Mouse (Mus musculus): ENCODE measurements around the gene St6gal1. TPM values are rescaled to one million over a fixed set of nuclear protein-coding genes. Genes with fewer than 3 reads are reported as not detected.
A peak's percentile ranks its signal among the peaks of the same experiment; 100 is the strongest.

The St6gal1 gene
- polyA plus RNA-seq, 1 experiment from 2014 or later = 34.9 TPM

DNA sequence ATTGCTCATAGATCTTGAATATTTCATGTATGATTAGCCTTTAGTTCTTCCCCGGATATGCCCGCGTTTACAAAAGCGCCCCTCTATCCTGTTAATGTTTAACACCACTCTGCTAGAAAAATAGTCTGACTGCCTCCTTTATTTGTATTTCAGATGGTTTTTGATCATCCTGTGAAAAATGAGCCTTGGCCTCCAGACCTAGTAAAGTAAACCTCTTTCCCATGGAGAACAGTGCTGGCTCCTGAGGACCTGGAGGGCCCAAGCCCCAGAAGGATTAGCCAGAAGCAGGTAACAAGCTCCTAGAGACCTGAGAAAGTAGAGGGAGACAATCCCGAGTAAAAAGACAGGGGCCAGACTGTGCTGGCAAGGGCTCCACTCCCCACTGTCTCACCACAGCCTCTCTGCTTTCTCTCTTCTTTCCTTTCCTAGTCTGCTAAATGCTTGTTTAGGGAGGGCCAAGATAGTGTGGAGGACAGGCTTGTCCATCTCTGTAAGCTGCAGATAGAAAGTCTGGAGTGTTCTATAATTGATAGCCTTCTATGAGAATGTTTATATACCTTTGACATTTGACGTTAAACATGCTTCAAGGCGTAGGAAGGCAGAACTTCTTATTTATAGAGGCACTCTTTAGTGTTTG lies 93.0 kb downstream of the St6gal1 start:
- ATAC-seq (replicated peaks; ENCODE audit: insufficient number of reproducible peaks, low FRiP score, low TSS enrichment, low read depth) = no peak

DNA sequence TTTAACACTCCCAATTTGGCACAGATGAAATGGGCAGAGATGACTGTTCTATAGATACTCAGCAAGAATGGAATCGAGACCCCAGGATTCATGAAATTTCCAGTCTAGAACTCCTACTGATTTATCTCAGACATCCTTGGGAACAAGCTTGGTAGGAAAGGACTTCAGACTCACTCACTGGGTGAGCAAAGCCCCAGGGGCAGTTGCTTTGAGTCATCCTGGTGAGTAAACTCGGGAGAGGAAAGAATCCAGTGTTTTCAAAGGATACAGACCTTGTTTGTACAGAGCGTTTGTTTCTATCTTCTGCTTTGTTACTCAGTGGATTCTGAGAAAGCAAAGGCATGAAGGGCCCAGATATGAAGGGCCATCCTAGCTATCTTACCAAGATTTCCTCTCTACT lies 95.5 kb downstream of the St6gal1 start:
- H3K9me3 ChIP-seq (replicated peaks; ENCODE audit: control insufficient read depth, low read length) = no peaks in the 10 kb centered on the region
- no peak overlapping the region for H3K4me2 ChIP-seq (ENCODE audit: low read depth, low read length)
- H3K4me1 ChIP-seq (ENCODE audit: control insufficient read depth, insufficient read depth, low read length) = no peaks in the 10 kb centered on the region
- H3K27ac ChIP-seq (replicated peaks; ENCODE audit: low read depth, low read length) = no peak overlapping the region
- H3K9ac ChIP-seq (replicated peaks; ENCODE audit: low read length) = no peak overlapping the region
- WGBS = 78% methylated on average over 3 of the region's 3 CpGs
- H3K27me3 ChIP-seq (ENCODE audit: control insufficient read depth, insufficient read depth, low read length) = no peaks in the 10 kb centered on the region
- no peak for ATAC-seq (replicated peaks; ENCODE audit: insufficient number of reproducible peaks, low FRiP score, low TSS enrichment, low read depth)
- no peak overlapping the region for H3K4me3 ChIP-seq (ENCODE audit: low read depth, low read length)
- H3K36me3 ChIP-seq (replicated peaks; ENCODE audit: control insufficient read depth, insufficient read depth, low read depth, low read length) = no peaks in the 10 kb centered on the region
- DNase-seq (ENCODE audit: low spot score) = no peak

More for the DNA sequence above, 93.0 kb downstream of the St6gal1 start:
- no peak for DNase-seq (ENCODE audit: low spot score)
- H3K4me1 ChIP-seq (ENCODE audit: control insufficient read depth, insufficient read depth, low read length) = no peaks in the 10 kb centered on the region
- H3K27ac ChIP-seq (replicated peaks; ENCODE audit: low read depth, low read length) = no peak overlapping the region
- WGBS = 78% methylated on average over 7 of the region's 7 CpGs
- H3K36me3 ChIP-seq (replicated peaks; ENCODE audit: control insufficient read depth, insufficient read depth, low read depth, low read length) = no peaks in the 10 kb centered on the region
- no peak overlapping the region for H3K4me3 ChIP-seq (ENCODE audit: low read depth, low read length)
- H3K9me3 ChIP-seq (replicated peaks; ENCODE audit: control insufficient read depth, low read length) = no peaks in the 10 kb centered on the region
- H3K4me2 ChIP-seq (ENCODE audit: low read depth, low read length) = no peak overlapping the region
- no peak overlapping the region for H3K9ac ChIP-seq (replicated peaks; ENCODE audit: low read length)
- no peaks in the 10 kb centered on the region for H3K27me3 ChIP-seq (ENCODE audit: control insufficient read depth, insufficient read depth, low read length)

DNA sequence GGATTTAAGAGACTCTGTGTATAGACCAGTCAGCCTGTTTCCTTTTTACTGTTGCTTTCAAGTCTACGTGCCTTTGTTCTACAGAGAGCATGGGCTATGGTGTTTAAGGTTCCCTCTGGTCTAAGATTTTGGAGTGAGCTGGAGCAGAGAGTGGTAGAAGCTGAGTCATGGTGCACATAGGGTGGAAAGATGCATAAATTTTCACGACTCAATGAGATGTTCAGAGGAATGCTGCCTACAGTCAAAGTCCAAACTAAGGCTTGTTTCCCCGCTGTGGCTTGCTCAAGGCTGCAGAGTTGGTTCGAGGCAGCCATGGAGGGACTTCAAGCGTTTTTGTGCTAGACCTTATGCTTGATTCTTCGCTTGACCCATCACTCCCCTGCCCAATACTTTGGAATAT lies 96.0 kb downstream of the St6gal1 start:
- no peak for ATAC-seq (replicated peaks; ENCODE audit: insufficient number of reproducible peaks, low FRiP score, low TSS enrichment, low read depth)
- H3K4me2 ChIP-seq (ENCODE audit: low read depth, low read length) = no peak overlapping the region
- H3K36me3 ChIP-seq (replicated peaks; ENCODE audit: control insufficient read depth, insufficient read depth, low read depth, low read length) = no peaks in the 10 kb centered on the region
- H3K4me3 ChIP-seq (ENCODE audit: low read depth, low read length) = no peak overlapping the region
- no peak overlapping the region for H3K9ac ChIP-seq (replicated peaks; ENCODE audit: low read length)
- no peak overlapping the region for H3K27ac ChIP-seq (replicated peaks; ENCODE audit: low read depth, low read length)
- no peaks in the 10 kb centered on the region for H3K27me3 ChIP-seq (ENCODE audit: control insufficient read depth, insufficient read depth, low read length)
- no peaks in the 10 kb centered on the region for H3K4me1 ChIP-seq (ENCODE audit: control insufficient read depth, insufficient read depth, low read length)
- H3K9me3 ChIP-seq (replicated peaks; ENCODE audit: control insufficient read depth, low read length) = no peaks in the 10 kb centered on the region
- 93% methylated on average over 6 of the region's 6 CpGs for WGBS
- DNase-seq (ENCODE audit: low spot score) = no peak

DNA sequence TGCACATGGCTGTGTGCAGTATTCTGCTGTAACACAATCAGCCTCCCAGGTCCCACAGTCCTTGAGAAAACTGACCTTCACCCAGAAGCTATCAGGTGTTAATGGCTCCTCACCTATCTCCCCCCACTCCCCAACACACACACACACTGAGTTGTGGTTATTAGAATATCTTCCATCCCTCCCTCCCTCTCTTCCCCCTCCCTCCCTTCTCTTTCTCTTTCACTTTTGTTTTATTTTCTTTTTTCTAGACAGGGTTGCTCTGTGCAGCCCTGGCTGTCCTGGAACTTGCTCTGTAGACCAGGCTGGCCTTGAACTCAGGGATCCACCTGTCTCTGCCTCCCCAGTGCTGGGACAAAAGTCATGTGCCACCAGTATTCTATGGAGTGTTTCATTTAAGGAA lies 97.9 kb downstream of the St6gal1 start:
- H3K4me1 ChIP-seq (ENCODE audit: control insufficient read depth, insufficient read depth, low read length) = no peaks in the 10 kb centered on the region
- no peaks in the 10 kb centered on the region for H3K9me3 ChIP-seq (replicated peaks; ENCODE audit: control insufficient read depth, low read length)
- no peaks in the 10 kb centered on the region for H3K36me3 ChIP-seq (replicated peaks; ENCODE audit: control insufficient read depth, insufficient read depth, low read depth, low read length)
- H3K9ac ChIP-seq (replicated peaks; ENCODE audit: low read length) = no peak overlapping the region
- DNase-seq (ENCODE audit: low spot score) = no peak
- no peak overlapping the region for H3K27ac ChIP-seq (replicated peaks; ENCODE audit: low read depth, low read length)
- no peak for ATAC-seq (replicated peaks; ENCODE audit: insufficient number of reproducible peaks, low FRiP score, low TSS enrichment, low read depth)
- H3K27me3 ChIP-seq (ENCODE audit: control insufficient read depth, insufficient read depth, low read length) = no peaks in the 10 kb centered on the region
- no peak overlapping the region for H3K4me2 ChIP-seq (ENCODE audit: low read depth, low read length)
- H3K4me3 ChIP-seq (ENCODE audit: low read depth, low read length) = no peak overlapping the region

DNA sequence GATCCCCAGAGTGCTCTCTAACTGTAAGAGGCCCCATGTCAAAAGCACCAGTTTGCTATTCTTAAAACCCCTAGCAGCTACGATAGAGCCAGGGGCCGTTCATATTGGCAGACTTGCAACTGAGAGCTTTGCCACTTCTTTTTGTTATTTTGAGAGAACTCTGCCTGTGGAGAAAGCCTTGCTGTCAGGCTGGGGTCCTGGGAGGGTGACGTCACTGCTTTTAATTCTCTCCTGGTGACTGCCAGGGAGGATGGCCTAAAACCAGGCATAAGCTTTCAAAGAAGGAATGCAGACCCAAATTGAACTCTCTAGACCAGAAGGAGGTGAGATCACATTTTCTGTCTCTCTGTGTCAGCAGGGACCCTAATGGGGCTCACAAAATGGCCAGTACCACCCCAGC lies 99.4 kb downstream of the St6gal1 start:
- Histone ChIP-seq H3K36me3 (replicated peaks; ENCODE audit: control insufficient read depth, insufficient read depth, low read depth, low read length) (no peaks in the 10 kb centered on the region), H3K9ac (replicated peaks; ENCODE audit: low read length) (no peak overlapping the region), H3K4me2 (ENCODE audit: low read depth, low read length) (no peak overlapping the region), H3K4me3 (ENCODE audit: low read depth, low read length) (no peak overlapping the region), H3K27ac (replicated peaks; ENCODE audit: low read depth, low read length) (no peak overlapping the region), H3K9me3 (replicated peaks; ENCODE audit: control insufficient read depth, low read length) (no peaks in the 10 kb centered on the region), H3K4me1 (ENCODE audit: control insufficient read depth, insufficient read depth, low read length) (no peaks in the 10 kb centered on the region), H3K27me3 (ENCODE audit: control insufficient read depth, insufficient read depth, low read length) (no peaks in the 10 kb centered on the region)
- no peak for ATAC-seq (replicated peaks; ENCODE audit: insufficient number of reproducible peaks, low FRiP score, low TSS enrichment, low read depth)
- DNase-seq (ENCODE audit: low spot score) = peak; percentile 30
- WGBS = 37% methylated on average over 3 of the region's 3 CpGs

DNA sequence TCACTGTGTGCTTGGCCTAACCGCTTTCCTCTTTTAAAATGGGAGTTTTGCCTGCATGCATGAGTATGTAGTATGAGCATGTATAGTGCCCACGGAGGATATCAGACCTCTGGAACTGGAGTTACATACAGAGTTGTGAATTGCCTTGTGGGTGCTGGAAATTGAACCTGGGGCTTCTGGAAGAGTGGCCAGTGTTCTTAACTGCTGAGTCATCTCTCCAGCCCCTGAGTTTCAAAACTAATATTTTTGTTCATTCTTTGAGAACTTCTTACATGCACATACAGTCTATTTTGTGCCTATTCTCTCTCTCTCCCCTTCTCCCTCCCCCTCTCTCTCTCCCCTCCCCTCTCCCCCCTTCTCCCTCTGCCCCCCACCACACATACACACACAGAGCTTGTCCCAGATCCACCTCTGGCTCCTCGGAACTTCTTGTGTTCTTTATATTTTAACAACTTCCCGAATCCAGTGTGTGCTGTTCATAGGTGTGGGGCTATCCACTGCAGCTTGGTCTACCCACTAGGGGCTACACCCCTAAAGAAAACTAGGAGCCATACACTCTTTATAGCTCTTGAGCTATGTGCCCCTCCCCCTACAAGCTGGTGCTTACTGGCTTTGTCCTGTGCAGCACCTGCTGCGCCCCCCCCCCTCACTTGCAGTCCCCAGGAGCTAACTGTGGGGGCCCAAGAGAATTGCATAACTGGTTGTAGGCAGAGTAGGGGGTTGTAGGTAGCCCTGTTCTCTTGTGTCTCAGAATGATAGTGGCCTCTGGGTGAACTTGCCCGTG lies 100.5 kb downstream of the St6gal1 start:
- H3K27ac ChIP-seq (replicated peaks; ENCODE audit: low read depth, low read length) = no peak overlapping the region
- no peaks in the 10 kb centered on the region for H3K36me3 ChIP-seq (replicated peaks; ENCODE audit: control insufficient read depth, insufficient read depth, low read depth, low read length)
- DNase-seq (ENCODE audit: low spot score) (no peak), ATAC-seq (replicated peaks; ENCODE audit: insufficient number of reproducible peaks, low FRiP score, low TSS enrichment, low read depth) (no peak)
- H3K4me1 ChIP-seq (ENCODE audit: control insufficient read depth, insufficient read depth, low read length) = no peaks in the 10 kb centered on the region
- no peaks in the 10 kb centered on the region for H3K27me3 ChIP-seq (ENCODE audit: control insufficient read depth, insufficient read depth, low read length)
- H3K9ac ChIP-seq (replicated peaks; ENCODE audit: low read length) = no peak overlapping the region
- H3K9me3 ChIP-seq (replicated peaks; ENCODE audit: control insufficient read depth, low read length) = no peaks in the 10 kb centered on the region
- H3K4me3 ChIP-seq (ENCODE audit: low read depth, low read length) = no peak overlapping the region
- H3K4me2 ChIP-seq (ENCODE audit: low read depth, low read length) = no peak overlapping the region
- 70% methylated on average over 6 of the region's 6 CpGs for WGBS

DNA sequence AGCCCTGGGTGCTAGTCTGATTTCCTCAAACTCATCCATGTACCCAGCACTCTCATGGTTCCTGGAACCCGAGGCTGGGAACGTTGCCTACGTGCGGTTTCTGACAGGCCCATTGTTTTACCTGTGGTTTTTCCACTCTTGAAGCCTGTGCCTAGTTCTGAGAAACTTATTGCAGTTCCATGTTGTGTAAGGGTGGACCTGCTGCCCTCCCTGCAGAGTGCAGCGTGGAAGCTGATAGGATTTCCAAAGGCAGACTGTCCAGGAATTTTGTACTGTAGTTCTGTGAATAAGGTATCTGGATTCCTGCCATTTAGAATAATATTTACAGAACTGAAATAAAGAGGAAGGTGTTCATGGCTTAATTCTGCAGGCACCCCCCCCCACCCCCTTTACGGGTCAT lies 102.1 kb downstream of the St6gal1 start:
- no peak overlapping the region for H3K4me2 ChIP-seq (ENCODE audit: low read depth, low read length)
- DNase-seq (ENCODE audit: low spot score) = no peak
- 92% methylated on average over 6 of the region's 6 CpGs for WGBS
- no peaks in the 10 kb centered on the region for H3K9me3 ChIP-seq (replicated peaks; ENCODE audit: control insufficient read depth, low read length)
- H3K27me3 ChIP-seq (ENCODE audit: control insufficient read depth, insufficient read depth, low read length) = no peaks in the 10 kb centered on the region
- ATAC-seq (replicated peaks; ENCODE audit: insufficient number of reproducible peaks, low FRiP score, low TSS enrichment, low read depth) = no peak
- no peak overlapping the region for H3K4me3 ChIP-seq (ENCODE audit: low read depth, low read length)
- H3K27ac ChIP-seq (replicated peaks; ENCODE audit: low read depth, low read length) = no peak overlapping the region
- no peaks in the 10 kb centered on the region for H3K4me1 ChIP-seq (ENCODE audit: control insufficient read depth, insufficient read depth, low read length)
- H3K36me3 ChIP-seq (replicated peaks; ENCODE audit: control insufficient read depth, insufficient read depth, low read depth, low read length) = no peaks in the 10 kb centered on the region
- no peak overlapping the region for H3K9ac ChIP-seq (replicated peaks; ENCODE audit: low read length)

DNA sequence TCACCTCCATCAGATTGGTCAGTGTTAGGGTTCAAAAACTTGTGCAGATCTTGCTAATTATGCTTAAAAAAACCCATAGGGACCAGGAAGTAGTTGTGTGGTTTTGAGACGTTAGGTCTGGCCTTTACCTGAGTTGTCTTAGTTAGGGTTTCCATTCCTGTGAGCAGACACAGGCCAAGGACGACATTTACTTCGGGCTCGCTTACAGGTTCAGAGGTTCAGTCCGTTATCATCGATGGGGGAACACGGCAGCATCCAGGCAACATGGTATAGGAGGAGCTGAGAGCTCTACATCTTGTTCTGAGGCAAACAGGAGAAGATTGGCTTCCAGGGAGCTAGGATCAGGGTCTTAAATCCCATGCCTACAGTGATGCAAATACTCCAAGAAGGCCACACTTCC lies 102.7 kb downstream of the St6gal1 start:
- no peaks in the 10 kb centered on the region for H3K9me3 ChIP-seq (replicated peaks; ENCODE audit: control insufficient read depth, low read length)
- WGBS = 94% methylated on average over 7 of the region's 7 CpGs
- DNase-seq (ENCODE audit: low spot score) (no peak), ATAC-seq (replicated peaks; ENCODE audit: insufficient number of reproducible peaks, low FRiP score, low TSS enrichment, low read depth) (no peak)
- no peaks in the 10 kb centered on the region for H3K27me3 ChIP-seq (ENCODE audit: control insufficient read depth, insufficient read depth, low read length)
- H3K27ac ChIP-seq (replicated peaks; ENCODE audit: low read depth, low read length) = no peak overlapping the region
- no peak overlapping the region for H3K4me3 ChIP-seq (ENCODE audit: low read depth, low read length)
- H3K36me3 ChIP-seq (replicated peaks; ENCODE audit: control insufficient read depth, insufficient read depth, low read depth, low read length) = no peaks in the 10 kb centered on the region
- no peak overlapping the region for H3K4me2 ChIP-seq (ENCODE audit: low read depth, low read length)
- H3K4me1 ChIP-seq (ENCODE audit: control insufficient read depth, insufficient read depth, low read length) = no peaks in the 10 kb centered on the region
- H3K9ac ChIP-seq (replicated peaks; ENCODE audit: low read length) = no peak overlapping the region

Data from embryonic facial prominence, embryonic 11.5 days (tissue).